Mouse (Mus musculus) liver, embryonic 16.5 days (tissue): ENCODE data around the gene Hist2h2aa1. TPM values are rescaled to one million over a fixed set of nuclear protein-coding genes. Genes with fewer than 3 reads are reported as not detected.
A peak's percentile ranks its signal among the peaks of the same experiment; 100 is the strongest.

Experiments used
- ATAC-seq: fragments of 200-750 bp; cut with Nextera tagmentation; 2 replicates; pipeline ENCODE4 v1.8.0; 2017; ENCODE audit warnings: low read depth, mild to moderate bottlenecking, moderate number of reproducible peaks, moderate library complexity
- H3K27ac ChIP-seq: fragments of 300-500 bp; sonication (generic); 2 replicates; pipeline ENCODE4 v1.5.1; 2014; ENCODE audit warnings: mild to moderate bottlenecking, low read length
- H3K27me3 ChIP-seq: fragments of 300-500 bp; sonication (generic); 2 replicates; pipeline ENCODE4 v1.6.1; 2014; ENCODE audit warnings: low read depth, low read length, mixed read lengths; ENCODE audit not compliant: control insufficient read depth, insufficient read depth
- H3K36me3 ChIP-seq: fragments of 300-500 bp; sonication (generic); 2 replicates; pipeline ENCODE4 v1.6.1; 2014; ENCODE audit warnings: mild to moderate bottlenecking; ENCODE audit not compliant: control insufficient read depth, insufficient read depth
- H3K4me1 ChIP-seq: fragments of 300-500 bp; sonication (generic); 2 replicates; pipeline ENCODE4 v1.6.1; 2014; ENCODE audit warnings: low read depth, low read length, mixed read lengths; ENCODE audit not compliant: control insufficient read depth
- H3K4me2 ChIP-seq: fragments of 300-500 bp; sonication (generic); 2 replicates; pipeline ENCODE4 v1.6.1; 2014; ENCODE audit warnings: low read depth, low read length, mixed read lengths
- H3K4me3 ChIP-seq: fragments of 300-500 bp; sonication (generic); 2 replicates; pipeline ENCODE4 v1.5.1; 2014; ENCODE audit warnings: low read depth, mild to moderate bottlenecking, low read length
- H3K9ac ChIP-seq: fragments of 300-500 bp; sonication (generic); 2 replicates; pipeline ENCODE4 v1.6.1; 2014; ENCODE audit warnings: low read depth, low read length
- H3K9me3 ChIP-seq: fragments of 300-500 bp; sonication (generic); replicated peaks from 2 replicates; pipeline ENCODE4 v1.6.1; 2016; ENCODE audit warnings: low read length; ENCODE audit not compliant: control insufficient read depth
- WGBS: fragments of 180-500 bp; shearing (Covaris S2); extraction: QIAGEN DNeasy Blood & Tissue Kit; methylation state at CpG from one replicate; pipeline ENCODE4 v1.1.7; 2014; ENCODE audit not compliant: insufficient replicate concordance; 5-methylcytosine and 5-hydroxymethylcytosine counted together
- polyA plus RNA-seq: library from polyadenylated mRNA; unstranded; fragments of >200 nt; fragmentation: Nextera tagmentation; extraction: Ambion mirVana; gene quantifications from 2 replicates; pipeline ENCODE4 v1.2.1, GENCODE M21; 2015

The Hist2h2aa1 gene
- polyA plus RNA-seq, 1 experiment from 2014 or later, result 39.6 TPM

DNA sequence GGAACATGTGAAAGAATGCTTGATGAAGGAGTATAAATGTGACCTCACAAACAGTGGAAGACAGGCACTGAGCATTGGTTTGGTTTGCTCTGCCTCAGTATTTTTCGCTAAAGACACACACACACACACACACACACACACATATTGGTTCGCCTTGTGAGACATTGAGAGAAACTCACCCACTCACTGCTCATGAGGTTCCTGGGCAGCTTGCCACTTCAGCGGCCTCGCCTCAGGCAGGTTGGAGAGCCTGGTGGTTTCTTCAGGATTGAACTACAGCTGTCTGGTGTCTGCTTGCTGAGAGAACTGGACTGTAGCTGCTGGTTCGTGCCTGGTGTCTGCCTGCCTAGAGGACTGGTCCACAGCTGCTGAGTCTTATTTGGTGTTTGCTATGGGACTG is 14.9 kb downstream of the Hist2h2aa1 start:
- WGBS, result 80% methylated on average over 5 of the region's 5 CpGs

GRCm38 (mm10) chr3:96261623-96262022 is 16.3 kb downstream of the Hist2h2aa1 start:
- peak overlapping the region; percentile 70 for H3K4me2 ChIP-seq
- peak overlapping the region; percentile 84 for H3K9ac ChIP-seq
- 53% methylated on average over 3 of the region's 3 CpGs for WGBS
- H3K36me3 ChIP-seq, result no peaks in the 10 kb centered on the region
- no peak for ATAC-seq
- H3K9me3 ChIP-seq, result no peaks in the 10 kb centered on the region
- peak overlapping the region; percentile 99 for H3K27ac ChIP-seq
- peaks cover 36% of the 10 kb centered on the region for H3K4me1 ChIP-seq
- peak overlapping the region; percentile 68 for H3K4me3 ChIP-seq
- no peaks in the 10 kb centered on the region for H3K27me3 ChIP-seq

More for the DNA sequence above, 14.9 kb downstream of the Hist2h2aa1 start:
- no peak for ATAC-seq
- Histone ChIP-seq H3K4me2 (no peak overlapping the region), H3K9ac (no peak overlapping the region), H3K4me1 (peaks cover 35% of the 10 kb centered on the region), H3K27me3 (no peaks in the 10 kb centered on the region), H3K9me3 (no peaks in the 10 kb centered on the region), H3K27ac (no peak overlapping the region), H3K36me3 (no peaks in the 10 kb centered on the region), H3K4me3 (no peak overlapping the region)

GRCm38 (mm10) chr3:96262216-96262875 is 17.0 kb downstream of the Hist2h2aa1 start:
- Histone ChIP-seq H3K9me3 (no peaks in the 10 kb centered on the region), H3K27ac (peak overlapping the region; percentile 99), H3K36me3 (no peaks in the 10 kb centered on the region), H3K4me1 (peaks cover 38% of the 10 kb centered on the region), H3K27me3 (no peaks in the 10 kb centered on the region), H3K4me2 (peak overlapping the region; percentile 70), H3K4me3 (peak overlapping the region; percentile 68), H3K9ac (peak overlapping the region; percentile 84)
- ATAC-seq, result peak; percentile 75
- WGBS, result 1% methylated on average over 19 of the region's 19 CpGs

GRCm38 (mm10) chr3:96262979-96263550 is 17.8 kb downstream of the Hist2h2aa1 start, which contains the start of gene Hist2h4:
Gene Hist2h4 (minus strand): TSS chr3:96263311.
- WGBS, result under 1% methylated on average over 40 of the region's 40 CpGs
- peak; percentile 87 for ATAC-seq
- no peaks in the 10 kb centered on the region for H3K27me3 ChIP-seq
- peak within 1 kb of the TSS; percentile 99 for H3K27ac ChIP-seq
- no peaks in the 10 kb centered on the region for H3K9me3 ChIP-seq
- H3K36me3 ChIP-seq, result no peaks in the 10 kb centered on the region
- H3K4me3 ChIP-seq, result peak within 1 kb of the TSS; percentile 68
- H3K4me2 ChIP-seq, result peak within 1 kb of the TSS; percentile 70
- H3K9ac ChIP-seq, result peak within 1 kb of the TSS; percentile 84
- H3K4me1 ChIP-seq, result peaks cover 44% of the 10 kb centered on the region

DNA sequence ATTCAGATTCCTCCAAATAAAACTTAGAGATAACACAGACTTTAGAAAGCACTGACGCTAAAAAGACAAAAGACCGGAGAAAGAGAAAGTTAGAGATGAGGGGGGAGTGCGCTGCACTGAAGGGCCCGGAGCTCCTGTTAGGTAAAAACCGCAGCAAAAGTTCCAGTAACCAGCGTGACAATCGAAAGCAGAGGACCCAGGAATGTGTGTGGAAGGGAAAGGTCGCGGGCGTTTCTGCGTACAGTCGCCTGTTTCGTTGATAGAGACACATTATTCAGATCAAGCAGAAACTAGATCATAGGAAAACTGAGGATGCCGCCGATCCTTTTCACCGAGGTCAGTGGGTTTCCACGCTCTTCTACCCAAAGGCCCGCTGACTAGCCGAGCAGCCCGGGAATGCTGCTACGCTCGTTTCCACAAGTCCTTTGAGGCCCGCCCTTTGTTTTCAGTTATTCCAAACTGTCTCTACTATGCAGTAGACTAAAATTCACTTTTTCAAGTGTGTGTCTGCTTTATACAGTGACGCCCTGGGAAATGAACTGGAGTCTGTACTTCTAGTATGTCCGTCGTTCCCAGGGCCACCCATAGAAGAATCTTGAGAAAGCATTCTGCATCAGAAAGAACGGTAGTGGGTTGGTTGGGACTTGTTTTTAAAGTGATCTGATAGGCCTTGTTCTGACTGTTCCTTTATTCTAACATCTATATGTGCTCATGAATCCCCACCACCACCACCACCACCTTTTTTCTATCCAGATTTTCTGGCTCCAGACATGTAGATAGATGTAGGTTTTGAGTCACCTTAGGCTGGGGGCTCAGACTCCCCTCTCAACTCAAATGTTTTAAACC is 18.5 kb downstream of the Hist2h2aa1 start:
- Histone ChIP-seq H3K4me3 (peak overlapping the region; percentile 68), H3K9me3 (no peaks in the 10 kb centered on the region), H3K4me2 (peak overlapping the region; percentile 70), H3K36me3 (no peaks in the 10 kb centered on the region), H3K4me1 (peaks cover 45% of the 10 kb centered on the region), H3K27ac (peak overlapping the region; percentile 99), H3K9ac (peak overlapping the region; percentile 84), H3K27me3 (no peaks in the 10 kb centered on the region)
- ATAC-seq, result no peak
- WGBS, result 4% methylated on average over 27 of the region's 27 CpGs

GRCm38 (mm10) chr3:96264404-96264949 is 19.2 kb downstream of the Hist2h2aa1 start:
- H3K4me1 ChIP-seq, result peaks cover 45% of the 10 kb centered on the region
- H3K4me3 ChIP-seq, result peak overlapping the region; percentile 68
- peak overlapping the region; percentile 70 for H3K4me2 ChIP-seq
- H3K27ac ChIP-seq, result peak overlapping the region; percentile 99
- H3K36me3 ChIP-seq, result no peaks in the 10 kb centered on the region
- no peak for ATAC-seq
- no peaks in the 10 kb centered on the region for H3K27me3 ChIP-seq
- no peaks in the 10 kb centered on the region for H3K9me3 ChIP-seq
- WGBS, result 59% methylated on average over 7 of the region's 7 CpGs
- H3K9ac ChIP-seq, result peak overlapping the region; percentile 84

DNA sequence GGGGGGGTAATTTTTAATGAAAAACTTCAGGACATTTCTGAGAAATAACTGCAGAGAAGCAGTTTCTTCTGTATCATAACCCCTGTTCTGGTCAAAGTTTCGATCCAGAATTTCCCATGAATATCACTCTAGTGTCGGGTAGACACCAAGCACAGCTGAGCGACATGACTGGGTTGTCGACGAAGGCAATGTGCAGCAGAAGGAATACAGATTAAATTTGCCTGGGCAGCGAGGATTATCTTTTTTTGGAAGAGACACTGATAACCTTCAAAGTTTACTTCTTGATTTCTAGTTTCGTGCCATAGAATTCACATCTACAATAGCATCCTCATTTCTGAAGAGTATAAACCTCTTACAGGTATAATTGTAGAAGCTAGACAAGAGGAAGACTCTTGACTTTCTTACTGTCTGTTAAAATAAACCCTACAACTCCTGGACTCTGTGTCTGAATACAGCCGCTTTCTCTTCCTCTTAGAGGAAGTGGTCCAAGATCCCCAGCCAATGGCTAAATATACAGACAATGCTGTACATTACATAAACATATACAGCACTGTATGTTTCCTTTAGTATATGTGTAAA is 20.9 kb downstream of the Hist2h2aa1 start:
- Histone ChIP-seq H3K4me2 (peak overlapping the region; percentile 28; the same call in 1 of the 2 replicates), H3K27ac (peak overlapping the region; percentile 96), H3K9ac (peak overlapping the region; percentile 55), H3K4me1 (peaks cover 47% of the 10 kb centered on the region), H3K27me3 (no peaks in the 10 kb centered on the region), H3K4me3 (no peak overlapping the region), H3K9me3 (no peaks in the 10 kb centered on the region), H3K36me3 (no peaks in the 10 kb centered on the region)
- ATAC-seq, result no peak
- WGBS, result 41% methylated on average over 8 of the region's 8 CpGs

DNA sequence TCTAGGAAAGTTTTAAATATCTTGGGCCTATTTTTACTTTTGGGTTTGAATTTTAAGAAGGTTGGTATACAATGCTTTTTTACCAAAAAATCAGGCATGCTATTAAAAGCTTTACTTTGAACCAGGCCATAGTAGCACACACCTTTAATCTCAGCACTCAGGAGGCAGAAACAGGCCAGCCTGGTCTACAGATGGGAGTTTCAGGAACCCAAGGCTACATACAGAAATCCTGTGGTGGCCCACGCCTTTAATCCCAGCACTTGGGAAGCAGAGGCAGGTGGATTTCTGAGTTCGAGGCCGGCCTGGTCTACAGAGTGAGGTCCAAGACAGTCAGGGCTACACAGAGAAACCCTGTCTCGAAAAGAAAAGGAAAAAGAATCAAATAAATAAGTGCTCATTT is 22.2 kb downstream of the Hist2h2aa1 start:
- Histone ChIP-seq H3K9ac (peak overlapping the region; percentile 64), H3K27ac (peak overlapping the region; percentile 96), H3K9me3 (no peaks in the 10 kb centered on the region), H3K27me3 (no peaks in the 10 kb centered on the region), H3K4me2 (peak overlapping the region; percentile 73), H3K36me3 (no peaks in the 10 kb centered on the region), H3K4me1 (peaks cover 36% of the 10 kb centered on the region), H3K4me3 (peak overlapping the region; percentile 54)
- ATAC-seq, result no peak
- 64% methylated on average over 4 of the region's 4 CpGs for WGBS
